Mouse (Mus musculus) heart, embryonic 13.5 days (tissue): ENCODE data around the gene Cep290. TPM values are rescaled to one million over a fixed set of nuclear protein-coding genes. Genes with fewer than 3 reads are reported as not detected.
"Not testable (repeated sequence)": the region's sequence is repeated elsewhere in the genome, so short reads cannot be mapped to it uniquely, and the experiment has no call there.

Experiments used
- ATAC-seq: fragments of 200-750 bp; cut with Nextera tagmentation; 2 replicates; pipeline ENCODE4 v1.8.0; 2017; ENCODE audit warnings: moderate TSS enrichment; ENCODE audit not compliant: insufficient number of reproducible peaks, low FRiP score, low TSS enrichment; ENCODE audit errors: extremely low read depth
- H3K27ac ChIP-seq: fragments of 300-500 bp; sonication (generic); replicated peaks from 2 replicates; pipeline ENCODE4 v1.5.1; 2015; ENCODE audit warnings: moderate library complexity, mild to moderate bottlenecking, inconsistent platforms
- H3K27me3 ChIP-seq: fragments of 300-500 bp; sonication (generic); replicated peaks from 2 replicates; pipeline ENCODE4 v1.6.1; 2015; ENCODE audit warnings: mild to moderate bottlenecking, inconsistent platforms
- H3K36me3 ChIP-seq: fragments of 300-500 bp; sonication (generic); 2 replicates; pipeline ENCODE4 v1.6.1; 2015; ENCODE audit warnings: mild to moderate bottlenecking, inconsistent platforms
- H3K4me1 ChIP-seq: fragments of 300-500 bp; sonication (generic); 2 replicates; pipeline ENCODE4 v1.6.1; 2015; ENCODE audit warnings: inconsistent platforms
- H3K4me2 ChIP-seq: fragments of 300-500 bp; sonication (generic); 2 replicates; pipeline ENCODE4 v1.6.1; 2015; ENCODE audit warnings: inconsistent platforms, mild to moderate bottlenecking, moderate library complexity
- H3K4me3 ChIP-seq: fragments of 300-500 bp; sonication (generic); 2 replicates; pipeline ENCODE4 v1.5.1; 2015; ENCODE audit warnings: moderate library complexity, mild to moderate bottlenecking, inconsistent platforms
- H3K9ac ChIP-seq: fragments of 300-500 bp; sonication (generic); 2 replicates; pipeline ENCODE4 v1.6.1; 2015; ENCODE audit warnings: inconsistent platforms, mild to moderate bottlenecking, moderate library complexity
- H3K9me3 ChIP-seq: fragments of 300-500 bp; sonication (generic); 2 replicates; pipeline ENCODE4 v1.6.1; 2016; ENCODE audit warnings: inconsistent platforms
- WGBS: fragments of 180-500 bp; shearing (Covaris S2); methylation state at CpG from one replicate; pipeline ENCODE4 v1.1.7; 2015; ENCODE audit warnings: mixed read lengths; 5-methylcytosine and 5-hydroxymethylcytosine counted together
- polyA plus RNA-seq: library from polyadenylated mRNA; unstranded; fragments of >200 nt; fragmentation: Nextera tagmentation; extraction: Ambion mirVana; gene quantifications from 2 replicates; pipeline ENCODE4 v1.2.1, GENCODE M21; 2015

Cep290 gene
- polyA plus RNA-seq, 1 experiment from 2014 or later: 2.3 TPM

- Histone ChIP-seq H3K27ac (no peak overlapping the region), H3K36me3 (peaks cover 13% of the 10 kb centered on the region), H3K27me3 (no peaks in the 10 kb centered on the region), H3K9ac (no peak overlapping the region), H3K4me3 (no peak overlapping the region), H3K4me2 (no peak overlapping the region), H3K4me1 (no peaks in the 10 kb centered on the region), H3K9me3 (no peaks in the 10 kb centered on the region)
- WGBS: 77% methylated on average over 9 of the region's 9 CpGs
- no peak for ATAC-seq
Measured at GRCm38 (mm10) chr10:100524499-100525390, 37.4 kb downstream of the Cep290 start.

GRCm38 (mm10) chr10:100556566-100557175 is 69.3 kb downstream of the Cep290 start:
- peaks cover 15% of the 10 kb centered on the region; the same call in 1 of the 2 replicates for H3K36me3 ChIP-seq
- no peak overlapping the region for H3K9ac ChIP-seq
- no peak for ATAC-seq
- WGBS: 77% methylated on average over 3 of the region's 3 CpGs
- H3K27ac ChIP-seq: no peak overlapping the region
- H3K4me2 ChIP-seq: no peak overlapping the region
- no peaks in the 10 kb centered on the region for H3K4me1 ChIP-seq
- no peak overlapping the region for H3K4me3 ChIP-seq
- H3K27me3 ChIP-seq: no peaks in the 10 kb centered on the region
- no peaks in the 10 kb centered on the region for H3K9me3 ChIP-seq

- 82% methylated on average over 3 of the region's 3 CpGs for WGBS
- not testable (repeated sequence) for H3K4me1 ChIP-seq
Measured at GRCm38 (mm10) chr10:100560194-100560883, 73.0 kb downstream of the Cep290 start.

GRCm38 (mm10) chr10:100564112-100564511 is 76.8 kb downstream of the Cep290 start:
- no peaks in the 10 kb centered on the region for H3K4me1 ChIP-seq
- no peaks in the 10 kb centered on the region for H3K9me3 ChIP-seq
- H3K36me3 ChIP-seq: peaks cover 39% of the 10 kb centered on the region
- ATAC-seq: no peak
- H3K9ac ChIP-seq: no peak overlapping the region
- H3K27me3 ChIP-seq: no peaks in the 10 kb centered on the region
- no peak overlapping the region for H3K4me3 ChIP-seq
- WGBS: 49% methylated on average over 3 of the region's 3 CpGs
- H3K27ac ChIP-seq: no peak overlapping the region
- no peak overlapping the region for H3K4me2 ChIP-seq

More at GRCm38 (mm10) chr10:100560194-100560883, 73.0 kb downstream of the Cep290 start:
- H3K27me3 ChIP-seq, H3K9me3 ChIP-seq, ATAC-seq, H3K27ac ChIP-seq, H3K4me3 ChIP-seq, H3K4me2 ChIP-seq, H3K9ac ChIP-seq: not testable (repeated sequence)
- peaks cover 28% of the 10 kb centered on the region for H3K36me3 ChIP-seq

GRCm38 (mm10) chr10:100571707-100572106 is 84.3 kb downstream of the Cep290 start:
- WGBS: 90% methylated on average over 3 of the region's 3 CpGs
- Histone ChIP-seq H3K4me2 (no peak overlapping the region), H3K27me3 (no peaks in the 10 kb centered on the region), H3K9me3 (no peaks in the 10 kb centered on the region), H3K9ac (no peak overlapping the region), H3K27ac (no peak overlapping the region), H3K4me3 (no peak overlapping the region), H3K4me1 (no peaks in the 10 kb centered on the region), H3K36me3 (peaks cover 52% of the 10 kb centered on the region)
- ATAC-seq: no peak

GRCm38 (mm10) chr10:100574505-100575149 is 87.3 kb downstream of the Cep290 start:
- Histone ChIP-seq H3K4me2 (no peak overlapping the region), H3K4me3 (no peak overlapping the region), H3K4me1 (no peaks in the 10 kb centered on the region), H3K27me3 (no peaks in the 10 kb centered on the region), H3K9ac (no peak overlapping the region), H3K27ac (no peak overlapping the region), H3K9me3 (no peaks in the 10 kb centered on the region), H3K36me3 (peaks cover 61% of the 10 kb centered on the region)
- WGBS: 79% methylated on average over 7 of the region's 7 CpGs
- no peak for ATAC-seq

GRCm38 (mm10) chr10:100575294-100575693 is 87.9 kb downstream of the Cep290 start:
- no peak overlapping the region for H3K4me2 ChIP-seq
- 72% methylated on average over 7 of the region's 7 CpGs for WGBS
- peaks cover 59% of the 10 kb centered on the region for H3K36me3 ChIP-seq
- no peak overlapping the region for H3K9ac ChIP-seq
- H3K27ac ChIP-seq: no peak overlapping the region
- ATAC-seq: no peak
- no peak overlapping the region for H3K4me3 ChIP-seq
- H3K4me1 ChIP-seq: no peaks in the 10 kb centered on the region
- no peaks in the 10 kb centered on the region for H3K9me3 ChIP-seq
- no peaks in the 10 kb centered on the region for H3K27me3 ChIP-seq

- H3K4me3 ChIP-seq: no peak overlapping the region
- H3K27me3 ChIP-seq: no peaks in the 10 kb centered on the region
- 68% methylated on average over 3 of the region's 3 CpGs for WGBS
- no peak overlapping the region for H3K4me2 ChIP-seq
- no peaks in the 10 kb centered on the region for H3K9me3 ChIP-seq
- peaks cover 11% of the 10 kb centered on the region for H3K36me3 ChIP-seq
- no peak for ATAC-seq
- peaks cover 7% of the 10 kb centered on the region for H3K4me1 ChIP-seq
- H3K9ac ChIP-seq: no peak overlapping the region
- H3K27ac ChIP-seq: no peak overlapping the region
Measured at GRCm38 (mm10) chr10:100584178-100584577, 96.8 kb downstream of the Cep290 start.

- Histone ChIP-seq H3K4me2 (peak overlapping the region; percentile 77), H3K9ac (peak overlapping the region; percentile 86), H3K4me3 (peak overlapping the region; percentile 71), H3K36me3 (peaks cover 10% of the 10 kb centered on the region), H3K4me1 (peaks cover 7% of the 10 kb centered on the region), H3K9me3 (no peaks in the 10 kb centered on the region), H3K27me3 (no peaks in the 10 kb centered on the region), H3K27ac (peak overlapping the region; percentile 71)
- 45% methylated on average over 7 of the region's 7 CpGs for WGBS
- no peak for ATAC-seq
Measured at GRCm38 (mm10) chr10:100588524-100588923, 101.2 kb downstream of the Cep290 start.

GRCm38 (mm10) chr10:100588932-100589388 is 101.6 kb downstream of the Cep290 start:
- Histone ChIP-seq H3K9ac (peak overlapping the region; percentile 86), H3K9me3 (no peaks in the 10 kb centered on the region), H3K27ac (peak overlapping the region; percentile 71), H3K4me2 (peak overlapping the region; percentile 77), H3K27me3 (no peaks in the 10 kb centered on the region), H3K4me1 (peaks cover 7% of the 10 kb centered on the region), H3K4me3 (peak overlapping the region; percentile 71), H3K36me3 (peaks cover 6% of the 10 kb centered on the region)
- under 1% methylated on average over 31 of the region's 31 CpGs for WGBS
- peak; percentile 93 for ATAC-seq

- H3K27me3 ChIP-seq: no peaks in the 10 kb centered on the region
- WGBS: 70% methylated on average over 1 of the region's 1 CpGs
- H3K27ac ChIP-seq: no peak within 1 kb of the TSS
Measured at GRCm38 (mm10) chr10:100590323-100590722, 103.0 kb downstream of the Cep290 start, which contains the start of the genes 4930430F08Rik and 1700017N19Rik. Gene 4930430F08Rik, minus strand, starts transcription at chr10:100590423. Gene 1700017N19Rik, plus strand, starts transcription at chr10:100590484.

More at GRCm38 (mm10) chr10:100590323-100590722, 103.0 kb downstream of the Cep290 start, which contains the start of the genes 4930430F08Rik and 1700017N19Rik:
- Histone ChIP-seq H3K4me3 (peak within 1 kb of the TSS; percentile 71), H3K9ac (no peak within 1 kb of the TSS), H3K4me1 (peaks cover 7% of the 10 kb centered on the region), H3K9me3 (no peaks in the 10 kb centered on the region), H3K4me2 (peak within 1 kb of the TSS; percentile 77), H3K36me3 (no peaks in the 10 kb centered on the region)
- ATAC-seq: no peak
